Mouse (Mus musculus) MN1 (cell line): ENCODE measurements around the gene Ufc1.
A peak's percentile ranks its signal among the peaks of the same experiment; 100 is the strongest.
"Not testable (repeated sequence)": the region's sequence is repeated elsewhere in the genome, so short reads cannot be mapped to it uniquely, and the experiment has no call there.

Experiments
- DNase-seq: peaks from one replicate; pipeline ENCODE4 v3.0.0-alpha.2; 2016; ENCODE audit warnings: low spot score

Gene Ufc1

DNA sequence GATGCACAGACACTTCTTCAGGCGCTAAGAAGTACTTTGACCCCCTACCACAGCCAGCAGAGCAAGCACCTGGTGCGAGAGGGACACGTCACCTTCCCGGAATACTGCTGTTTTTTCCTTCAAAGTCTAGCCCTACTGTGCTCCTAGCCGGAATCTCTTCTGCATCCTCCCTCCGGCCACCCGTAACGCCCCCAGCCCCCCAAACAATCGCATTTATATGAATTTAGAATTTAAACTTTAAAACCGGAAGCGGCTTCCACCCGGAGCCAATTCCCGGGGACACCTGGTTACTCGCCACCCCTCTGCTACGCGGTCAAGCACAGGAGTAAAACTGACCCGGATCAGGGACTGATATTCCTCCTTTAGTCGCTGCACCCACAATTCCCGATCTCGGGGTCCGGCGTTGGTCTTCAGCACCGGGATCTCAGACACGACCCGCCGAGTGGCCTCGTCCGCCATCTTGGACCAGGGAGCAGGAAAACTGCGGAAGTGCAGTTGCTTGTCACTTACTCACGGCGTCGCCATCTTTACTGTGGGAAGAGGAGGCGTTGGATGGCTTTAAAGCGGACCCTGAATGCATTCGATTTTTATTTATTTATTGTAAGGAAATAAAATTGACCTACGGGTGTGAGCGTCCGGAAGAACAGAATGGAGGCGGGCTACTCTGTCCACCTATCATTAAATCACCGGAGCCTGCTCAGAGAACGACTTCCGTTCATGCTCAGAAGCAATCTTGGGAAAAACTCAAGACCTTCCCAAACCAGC is at the start of gene Ufc1:
Ufc1 (minus strand) TSS at position 727 of the 765 bp plus-strand sequence.
- DNase-seq = peak; percentile 92

DNA sequence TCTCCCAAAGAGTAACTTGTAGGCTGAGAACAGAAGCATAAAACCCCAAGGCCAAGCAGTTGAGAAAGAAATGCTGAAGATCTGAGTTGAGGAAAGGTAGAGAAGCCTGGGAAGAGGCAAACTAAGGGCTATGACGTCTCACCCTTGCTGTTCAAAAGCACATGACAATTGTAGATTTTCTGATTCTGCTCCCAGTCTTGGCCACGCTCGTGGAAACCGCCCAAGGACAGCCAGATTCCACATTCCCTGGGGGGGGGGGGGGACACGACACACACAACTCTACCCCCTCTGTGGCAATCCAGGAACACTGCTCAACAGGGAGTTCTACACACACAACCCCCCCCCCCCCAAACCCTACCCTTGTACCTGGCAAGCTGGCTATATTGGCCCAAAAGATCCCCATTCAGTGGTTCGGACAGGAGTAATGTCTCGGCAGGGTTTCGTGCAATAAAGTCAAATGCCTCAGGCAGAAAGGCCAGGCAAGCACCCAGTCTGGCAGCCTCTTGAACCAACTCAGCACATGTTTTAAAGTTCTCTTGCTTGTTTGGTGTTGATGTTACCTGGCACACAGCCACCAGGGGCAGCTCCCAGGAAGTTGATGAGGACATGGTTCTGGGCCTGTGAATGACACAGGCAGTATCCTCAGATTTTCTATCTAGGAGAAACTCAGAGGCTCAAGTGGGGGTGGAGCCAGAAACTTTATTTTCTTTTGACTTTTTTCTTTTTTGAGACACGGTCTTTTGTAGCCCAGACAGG is 49.3 kb upstream of the Ufc1 start:
- peak; percentile 64 for DNase-seq

GRCm38 (mm10) chr1:171342262-171343207 is 47.7 kb upstream of the Ufc1 start:
- no peak for DNase-seq

DNA sequence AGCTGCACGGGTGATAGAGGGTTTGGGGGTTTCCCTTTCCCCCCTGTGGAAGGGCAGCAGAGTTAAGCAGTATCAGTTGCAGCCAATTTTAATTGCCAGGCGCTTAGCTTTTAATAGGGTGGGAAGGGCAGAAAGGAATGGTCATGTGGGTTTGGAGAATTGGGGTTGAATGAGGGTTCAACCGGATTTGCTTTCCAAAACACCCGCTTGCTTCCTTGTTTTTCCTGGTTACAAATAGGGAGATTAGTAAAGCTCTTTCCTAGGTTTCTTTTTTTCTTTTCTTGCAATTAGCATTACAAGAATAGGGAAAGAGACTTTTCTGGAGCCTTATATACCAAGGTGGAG is 35.4 kb upstream of the Ufc1 start:
- DNase-seq = no peak

GRCm38 (mm10) chr1:171329433-171330215 is 34.8 kb upstream of the Ufc1 start:
- DNase-seq = peak; percentile 96

- DNase-seq = peak; percentile 97
These were observed 34.1 kb upstream of the Ufc1 start, which contains the start of gene Dedd for GRCm38 (mm10) chr1:171328839-171329432. Gene Dedd (plus strand): TSS chr1:171329145.

GRCm38 (mm10) chr1:171328244-171328643 is 33.4 kb upstream of the Ufc1 start:
- DNase-seq = peak; percentile 71

GRCm38 (mm10) chr1:171326588-171326987 is 31.8 kb upstream of the Ufc1 start:
- DNase-seq = not testable (repeated sequence)

DNA sequence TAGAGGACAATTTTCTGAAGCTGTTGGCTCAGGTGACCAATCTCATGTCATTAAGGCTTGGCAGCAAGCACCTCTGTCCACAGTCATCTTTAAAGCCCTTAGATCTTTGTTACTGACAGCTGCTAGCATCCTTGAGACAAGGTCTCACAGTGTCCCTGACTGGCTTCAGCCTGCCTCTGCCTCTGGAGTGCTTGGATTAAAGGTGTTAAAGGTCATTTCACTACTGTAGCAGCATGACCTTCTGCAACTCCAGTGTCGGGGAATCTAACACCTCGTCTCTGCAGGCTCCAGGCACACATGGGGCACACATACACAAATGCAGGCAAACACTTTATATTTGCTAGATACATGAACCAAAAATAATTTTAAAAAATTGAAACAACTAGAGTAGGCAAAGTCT is 30.7 kb upstream of the Ufc1 start:
- no peak for DNase-seq

DNA sequence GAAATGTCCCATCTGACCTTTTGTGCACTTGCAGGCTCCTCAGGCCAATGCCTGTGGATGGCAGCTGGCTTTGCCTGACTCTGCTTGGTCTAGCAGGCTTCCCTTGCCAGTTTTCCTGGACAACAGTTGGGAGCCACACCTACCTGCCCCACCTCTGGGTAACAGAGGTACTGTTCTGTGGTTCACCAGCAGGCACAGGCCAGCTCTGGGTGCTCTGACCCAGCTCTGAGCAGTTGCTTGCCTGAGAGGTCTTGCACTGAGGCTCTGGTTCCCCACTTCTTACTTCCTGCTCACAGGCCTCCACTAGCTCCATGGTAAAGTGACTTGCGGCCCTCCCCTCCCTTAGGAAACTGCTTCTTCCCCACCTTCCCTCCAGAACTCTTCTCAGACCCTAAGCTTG is 27.2 kb upstream of the Ufc1 start:
- no peak for DNase-seq

DNA sequence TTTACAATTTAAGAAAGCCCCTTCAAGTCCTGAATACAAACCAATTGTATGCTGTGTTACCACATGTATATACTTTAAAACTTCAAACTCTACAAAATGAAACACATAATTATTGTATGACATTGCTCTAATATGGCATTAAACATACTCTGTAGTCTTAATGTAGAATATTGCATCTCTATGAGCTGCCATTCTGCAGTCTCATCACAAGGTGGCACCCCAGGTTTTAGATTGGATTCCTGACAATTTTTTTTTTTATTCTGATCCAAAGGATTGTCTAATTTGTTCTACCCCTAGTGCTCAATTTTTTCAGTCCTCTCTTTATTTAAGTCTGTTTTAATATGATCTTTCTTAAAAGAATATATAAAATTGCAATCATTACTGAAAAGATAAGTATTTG is 26.6 kb upstream of the Ufc1 start:
- peak; percentile 67 for DNase-seq

- no peak for DNase-seq
These were observed 25.3 kb upstream of the Ufc1 start for GRCm38 (mm10) chr1:171320151-171320550.

DNA sequence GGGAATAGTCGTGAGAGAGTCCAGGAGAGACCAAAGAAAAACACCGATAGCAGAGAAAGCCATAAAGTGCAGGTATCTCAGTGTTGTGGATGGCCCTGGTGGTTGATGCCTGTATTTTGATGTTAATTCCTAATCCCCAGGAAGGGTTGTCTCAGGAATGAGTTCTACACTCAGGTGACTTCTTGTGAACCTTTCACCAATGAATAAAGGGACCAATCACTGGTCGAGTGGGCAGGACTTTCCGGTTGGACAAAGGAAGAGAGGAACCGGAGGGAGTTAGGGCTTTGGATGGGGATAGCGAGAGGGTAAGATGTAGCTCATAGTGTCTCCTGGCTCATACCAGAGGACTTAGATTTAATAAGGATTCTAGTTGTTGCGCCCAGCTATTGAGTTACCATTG is 24.9 kb upstream of the Ufc1 start:
- DNase-seq = no peak

DNA sequence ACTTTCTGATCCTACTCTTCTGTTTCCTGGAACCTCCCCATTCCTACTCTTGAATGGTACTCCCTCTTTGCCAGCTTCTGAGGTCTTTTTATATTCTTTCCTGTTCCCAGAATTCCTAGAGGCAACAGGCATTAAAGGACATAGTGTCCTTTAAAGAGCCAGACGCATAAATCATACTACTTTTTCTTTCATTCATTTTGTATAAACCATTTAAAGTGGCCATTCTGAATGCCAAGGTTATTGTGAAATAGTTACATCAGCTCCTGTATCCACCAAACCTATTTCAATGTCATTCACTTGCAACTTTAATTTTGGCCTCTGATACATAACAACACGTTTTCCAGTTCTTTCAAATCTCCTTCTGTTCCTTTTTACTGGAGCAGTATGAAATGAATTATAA is 14.5 kb upstream of the Ufc1 start:
- DNase-seq = no peak

- DNase-seq = not testable (repeated sequence)
These were observed 11.3 kb upstream of the Ufc1 start for GRCm38 (mm10) chr1:171306157-171306556.

DNA sequence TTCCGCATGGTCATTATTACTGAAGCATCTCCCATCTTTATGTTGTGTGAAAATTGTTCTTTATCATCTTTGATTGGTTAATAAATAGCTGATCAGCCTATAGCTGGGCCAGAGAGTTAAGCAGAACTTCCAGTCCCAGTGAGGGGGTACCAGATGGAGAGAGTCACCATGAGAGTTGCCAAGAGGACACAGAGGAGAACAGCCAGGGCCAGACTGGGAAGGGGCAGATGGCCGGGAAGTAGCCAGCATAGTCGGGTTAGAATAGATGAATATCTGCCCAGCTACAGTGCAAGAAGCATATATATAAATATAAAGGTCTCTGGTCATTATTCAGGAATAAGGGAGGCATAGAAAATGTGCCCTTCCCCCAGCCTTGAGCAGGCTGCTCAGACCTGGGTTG is 3.4 kb upstream of the Ufc1 start:
- DNase-seq = no peak

- no peak for DNase-seq
These were observed 209 bp upstream of the Ufc1 start for GRCm38 (mm10) chr1:171295063-171295402.

- peak; percentile 54 for DNase-seq
These were observed 922 bp downstream of the Ufc1 start for GRCm38 (mm10) chr1:171293906-171294297.

DNA sequence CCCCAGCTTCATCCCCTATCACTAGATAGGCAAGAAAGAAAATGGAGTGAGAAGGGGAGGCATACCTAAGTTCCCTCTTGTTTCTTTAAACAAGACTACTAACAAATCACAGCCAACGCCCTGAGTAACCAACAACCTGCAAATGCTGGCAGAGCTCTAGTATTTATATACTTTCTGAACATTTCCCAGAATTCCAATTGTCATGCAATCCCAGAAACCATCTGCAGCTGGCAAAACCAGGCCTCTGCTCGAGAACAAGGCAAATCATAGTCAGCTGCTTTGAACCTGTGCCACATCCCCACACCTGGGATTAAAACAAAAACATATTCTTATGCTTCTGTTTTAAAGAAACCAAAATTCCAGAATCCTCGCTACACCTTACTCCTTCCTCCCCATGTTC is 1.5 kb downstream of the Ufc1 start:
- peak; percentile 45 for DNase-seq

DNA sequence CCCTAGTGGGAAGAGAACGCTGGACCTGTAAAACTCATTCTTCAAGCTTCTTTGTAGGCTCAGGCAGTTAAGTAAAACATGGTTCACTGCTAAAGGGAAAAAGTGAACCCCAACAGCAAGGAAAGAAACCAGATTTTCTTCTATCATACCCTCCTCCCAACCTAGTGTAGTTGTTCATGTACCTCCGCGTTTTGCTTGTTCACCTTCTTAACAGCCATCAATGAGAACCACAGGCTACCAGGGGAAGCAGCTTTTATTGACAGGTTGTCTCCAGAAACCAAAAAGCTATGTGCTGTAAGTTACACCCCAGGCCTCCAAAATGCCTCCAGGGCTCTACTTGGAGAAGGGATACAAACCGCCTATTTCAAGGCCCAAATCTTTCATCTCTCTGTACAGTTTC is 6.5 kb downstream of the Ufc1 start:
- DNase-seq = no peak
